Mouse (Mus musculus) kidney, embryonic 14.5 days (tissue): ENCODE measurements around the gene Otor. TPM values are rescaled to one million over a fixed set of nuclear protein-coding genes. Genes with fewer than 3 reads are reported as not detected.

Experiments used
- ATAC-seq: fragments of 200-750 bp; cut with Nextera tagmentation; 2 replicates; pipeline ENCODE4 v1.8.0; 2017; ENCODE audit warnings: moderate number of reproducible peaks, mild to moderate bottlenecking, moderate TSS enrichment, moderate library complexity; ENCODE audit not compliant: low FRiP score, low TSS enrichment
- H3K27ac ChIP-seq: fragments of 300-500 bp; sonication (generic); 2 replicates; pipeline ENCODE4 v1.5.1; 2014; ENCODE audit warnings: low read depth, mild to moderate bottlenecking, low read length, moderate library complexity, mixed read lengths
- H3K27me3 ChIP-seq: fragments of 300-500 bp; sonication (generic); 2 replicates; pipeline ENCODE4 v1.6.1; 2014; ENCODE audit warnings: mild to moderate bottlenecking, low read length; ENCODE audit not compliant: control insufficient read depth, insufficient read depth
- H3K36me3 ChIP-seq: fragments of 300-500 bp; sonication (generic); 2 replicates; pipeline ENCODE4 v1.6.1; 2014; ENCODE audit warnings: low read length, mixed read lengths; ENCODE audit not compliant: control insufficient read depth, insufficient read depth
- H3K4me1 ChIP-seq: fragments of 300-500 bp; sonication (generic); 2 replicates; pipeline ENCODE4 v1.6.1; 2014; ENCODE audit warnings: low read length, mixed read lengths; ENCODE audit not compliant: control insufficient read depth, insufficient read depth
- H3K4me2 ChIP-seq: fragments of 300-500 bp; sonication (generic); replicated peaks from 2 replicates; pipeline ENCODE4 v1.6.1; 2014; ENCODE audit warnings: low read depth, mild to moderate bottlenecking, low read length
- H3K4me3 ChIP-seq: fragments of 300-500 bp; sonication (generic); 2 replicates; pipeline ENCODE4 v1.5.1; 2014; ENCODE audit warnings: mild to moderate bottlenecking, low read length
- H3K9ac ChIP-seq: fragments of 300-500 bp; sonication (generic); 2 replicates; pipeline ENCODE4 v1.6.1; 2014; ENCODE audit warnings: low read depth, mild to moderate bottlenecking, low read length, moderate library complexity
- H3K9me3 ChIP-seq: fragments of 300-500 bp; sonication (generic); 2 replicates; pipeline ENCODE4 v1.6.1; 2016; ENCODE audit warnings: low read length; ENCODE audit not compliant: control insufficient read depth
- WGBS: fragments of 180-500 bp; shearing (Covaris S2); extraction: QIAGEN DNeasy Blood & Tissue Kit; methylation state at CpG from one replicate; pipeline ENCODE4 v1.1.7; 2014; 5-methylcytosine and 5-hydroxymethylcytosine counted together
- polyA plus RNA-seq: library from polyadenylated mRNA; unstranded; fragments of >200 nt; fragmentation: Nextera tagmentation; extraction: Ambion mirVana; gene quantifications from 2 replicates; pipeline ENCODE4 v1.2.1, GENCODE M21; 2014

Otor gene
- polyA plus RNA-seq, 1 experiment from 2014 or later: 0.23 TPM

GRCm38 (mm10) chr2:143113859-143114258 is 35.6 kb downstream of the Otor start:
- 88% methylated on average over 1 of the region's 1 CpGs for WGBS
- Histone ChIP-seq H3K27me3 (no peaks in the 10 kb centered on the region), H3K4me2 (no peak overlapping the region), H3K9ac (no peak overlapping the region), H3K9me3 (no peaks in the 10 kb centered on the region), H3K4me1 (no peaks in the 10 kb centered on the region), H3K36me3 (no peaks in the 10 kb centered on the region), H3K4me3 (no peak overlapping the region), H3K27ac (no peak overlapping the region)
- no peak for ATAC-seq

GRCm38 (mm10) chr2:143114716-143115115 is 36.4 kb downstream of the Otor start:
- no peak overlapping the region for H3K4me3 ChIP-seq
- no peak overlapping the region for H3K9ac ChIP-seq
- H3K36me3 ChIP-seq: no peaks in the 10 kb centered on the region
- no peaks in the 10 kb centered on the region for H3K27me3 ChIP-seq
- H3K4me2 ChIP-seq: no peak overlapping the region
- WGBS: 80% methylated on average over 4 of the region's 4 CpGs
- ATAC-seq: no peak
- H3K9me3 ChIP-seq: no peaks in the 10 kb centered on the region
- no peaks in the 10 kb centered on the region for H3K4me1 ChIP-seq
- H3K27ac ChIP-seq: no peak overlapping the region

GRCm38 (mm10) chr2:143117453-143117852 is 39.2 kb downstream of the Otor start:
- Histone ChIP-seq H3K4me3 (no peak overlapping the region), H3K4me1 (no peaks in the 10 kb centered on the region), H3K4me2 (no peak overlapping the region), H3K9me3 (no peaks in the 10 kb centered on the region), H3K27me3 (no peaks in the 10 kb centered on the region), H3K9ac (no peak overlapping the region), H3K27ac (no peak overlapping the region), H3K36me3 (no peaks in the 10 kb centered on the region)
- 59% methylated on average over 3 of the region's 3 CpGs for WGBS
- no peak for ATAC-seq

GRCm38 (mm10) chr2:143118221-143118620 is 39.9 kb downstream of the Otor start:
- Histone ChIP-seq H3K27me3 (no peaks in the 10 kb centered on the region), H3K9ac (no peak overlapping the region), H3K36me3 (no peaks in the 10 kb centered on the region), H3K4me2 (no peak overlapping the region), H3K27ac (no peak overlapping the region), H3K4me3 (no peak overlapping the region), H3K4me1 (no peaks in the 10 kb centered on the region), H3K9me3 (no peaks in the 10 kb centered on the region)
- WGBS: 64% methylated on average over 7 of the region's 7 CpGs
- ATAC-seq: no peak

GRCm38 (mm10) chr2:143131098-143131646 is 52.9 kb downstream of the Otor start:
- Histone ChIP-seq H3K4me1 (no peaks in the 10 kb centered on the region), H3K36me3 (no peaks in the 10 kb centered on the region), H3K27me3 (no peaks in the 10 kb centered on the region), H3K4me2 (no peak overlapping the region), H3K27ac (no peak overlapping the region), H3K4me3 (no peak overlapping the region), H3K9me3 (no peaks in the 10 kb centered on the region), H3K9ac (no peak overlapping the region)
- ATAC-seq: no peak
- 78% methylated on average over 5 of the region's 5 CpGs for WGBS

Other genes with a start within 250 kb of the Otor start
- 9.0 and 17.1 TPM in 2 replicates for gene Kif16b, start 176.9 kb upstream of the Otor start, polyA plus RNA-seq
- gene Snrpb2, start 15.4 kb upstream of the Otor start, polyA plus RNA-seq: 102 and 136 TPM in 2 replicates